Mouse (Mus musculus): Measurements from ENCODE around the gene Rnd1.

The Rnd1 gene

GRCm38 (mm10) chr15:98635291-98635841 lies 41.9 kb downstream of the Rnd1 start:
- DNase-seq, result no peak

DNA sequence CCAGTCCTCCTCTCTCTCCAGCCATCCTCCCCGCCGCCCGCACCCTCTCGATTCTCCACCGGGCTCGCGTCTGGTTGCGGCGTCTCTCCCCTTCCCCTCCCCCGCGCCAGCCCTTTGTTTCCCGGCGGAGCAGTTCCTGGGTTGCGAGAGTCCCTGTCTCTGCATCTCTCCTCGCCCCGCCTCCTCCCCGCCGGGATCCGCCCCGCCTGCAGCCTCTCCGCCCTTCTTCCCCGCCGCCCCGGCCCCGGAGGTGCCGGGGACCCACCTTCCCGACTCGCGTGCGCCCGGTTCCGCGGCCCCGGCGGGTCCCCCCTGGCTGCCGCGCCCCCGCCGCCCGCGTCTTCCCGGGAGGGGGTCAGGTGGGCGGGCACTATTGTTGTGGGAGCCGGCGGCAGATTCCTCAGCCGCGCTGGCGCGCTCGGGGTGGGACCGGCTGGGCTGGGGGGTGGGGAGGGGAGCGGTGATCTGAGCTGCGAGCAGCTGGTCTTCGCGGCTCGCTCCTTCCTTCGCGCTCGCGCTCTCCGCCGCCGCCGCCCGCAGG lies 42.6 kb downstream of the Rnd1 start:
- DNase-seq, result peak; percentile 86

DNA sequence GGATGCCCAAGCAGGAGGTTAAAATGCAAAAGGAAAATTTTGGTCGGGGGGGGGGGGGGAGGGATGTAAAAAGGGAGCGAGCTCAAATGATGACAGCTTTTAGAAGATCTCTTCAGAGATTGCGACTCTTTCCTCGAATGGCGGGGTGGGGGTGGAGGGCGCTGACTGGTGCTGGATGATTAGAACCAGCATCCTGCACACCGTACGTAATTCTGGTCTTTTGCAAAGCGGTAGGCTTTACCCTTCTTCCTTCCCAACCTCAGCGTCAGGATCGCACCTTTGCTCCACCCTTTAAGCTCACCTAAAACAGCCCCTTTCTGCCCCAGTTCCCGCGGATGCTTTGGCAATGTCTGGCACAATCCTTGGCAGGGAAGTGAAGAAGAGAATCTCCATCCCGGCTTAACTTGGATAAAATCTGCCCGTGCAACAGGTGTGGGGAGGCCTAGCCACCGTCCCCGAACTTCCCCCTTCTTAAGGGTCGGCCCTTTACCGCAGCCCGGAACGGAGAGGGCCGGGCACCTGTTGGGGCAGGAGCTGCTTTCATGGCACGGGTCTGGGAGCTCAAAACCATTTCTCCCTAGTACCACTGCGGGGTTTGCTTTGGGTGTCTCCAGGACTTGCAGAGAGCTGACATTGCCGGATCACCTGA lies 43.3 kb downstream of the Rnd1 start:
- no peak for DNase-seq

DNA sequence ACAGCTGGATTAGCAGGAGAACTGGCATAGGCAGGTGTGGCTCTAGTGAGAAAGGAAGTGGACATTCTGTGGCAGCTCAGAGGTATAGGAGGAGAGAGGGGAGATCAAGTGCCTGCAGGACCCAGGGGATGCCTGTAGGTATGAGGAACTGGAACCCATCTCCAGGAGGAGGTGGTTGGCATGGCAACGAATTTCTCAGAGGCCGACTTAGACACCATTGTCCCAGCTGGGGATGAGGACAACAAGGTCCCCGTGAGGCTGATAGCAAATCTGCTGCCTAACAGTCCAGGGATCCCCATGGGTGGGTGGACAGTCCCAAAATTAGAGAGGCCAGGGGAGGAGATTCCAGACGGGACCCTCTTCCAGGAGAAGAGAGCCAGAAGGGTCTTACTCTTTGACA lies 44.3 kb downstream of the Rnd1 start:
- DNase-seq, result no peak

DNA sequence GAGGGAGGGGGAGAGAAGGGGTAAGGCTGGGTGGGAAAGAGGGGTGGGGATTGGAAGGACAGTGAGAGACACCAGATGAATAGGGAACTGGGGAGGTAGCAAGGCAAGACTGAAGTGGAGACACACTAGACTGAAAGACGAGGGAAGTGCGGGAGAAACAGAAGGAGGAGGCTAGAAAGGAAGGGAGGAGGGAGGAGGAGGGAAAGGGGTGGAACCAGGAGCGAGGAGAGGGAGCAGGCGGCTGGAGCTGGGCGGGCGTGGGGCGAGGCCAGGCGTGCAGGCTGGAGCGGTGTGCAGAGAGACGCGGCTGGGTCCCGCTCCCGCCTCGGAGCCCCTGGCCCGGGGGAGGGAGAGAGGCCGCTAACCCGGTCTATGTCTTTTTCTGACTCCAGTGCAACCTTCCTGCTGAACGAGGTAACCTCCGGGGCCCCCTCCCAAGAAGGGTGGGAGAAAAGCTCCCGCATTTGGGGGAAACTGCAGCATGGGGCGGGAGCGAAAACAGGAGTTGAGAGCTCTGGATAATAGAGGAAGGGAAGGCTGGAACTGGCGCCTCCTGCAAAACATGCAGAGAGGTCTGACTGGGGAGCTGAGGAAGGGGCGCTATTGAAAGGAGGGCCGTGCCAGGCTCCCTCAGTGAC lies 45.0 kb downstream of the Rnd1 start:
- DNase-seq, result no peak

- peak; percentile 85 for DNase-seq
Measured at GRCm38 (mm10) chr15:98631493-98631892, 45.8 kb downstream of the Rnd1 start.

GRCm38 (mm10) chr15:98630540-98630939 lies 46.7 kb downstream of the Rnd1 start, which contains the start of gene Cacnb3:
TSS of gene Cacnb3 (plus strand) at chr15:98630840.
- no peak for DNase-seq

GRCm38 (mm10) chr15:98629464-98629863 lies 47.8 kb downstream of the Rnd1 start:
- DNase-seq, result no peak

DNA sequence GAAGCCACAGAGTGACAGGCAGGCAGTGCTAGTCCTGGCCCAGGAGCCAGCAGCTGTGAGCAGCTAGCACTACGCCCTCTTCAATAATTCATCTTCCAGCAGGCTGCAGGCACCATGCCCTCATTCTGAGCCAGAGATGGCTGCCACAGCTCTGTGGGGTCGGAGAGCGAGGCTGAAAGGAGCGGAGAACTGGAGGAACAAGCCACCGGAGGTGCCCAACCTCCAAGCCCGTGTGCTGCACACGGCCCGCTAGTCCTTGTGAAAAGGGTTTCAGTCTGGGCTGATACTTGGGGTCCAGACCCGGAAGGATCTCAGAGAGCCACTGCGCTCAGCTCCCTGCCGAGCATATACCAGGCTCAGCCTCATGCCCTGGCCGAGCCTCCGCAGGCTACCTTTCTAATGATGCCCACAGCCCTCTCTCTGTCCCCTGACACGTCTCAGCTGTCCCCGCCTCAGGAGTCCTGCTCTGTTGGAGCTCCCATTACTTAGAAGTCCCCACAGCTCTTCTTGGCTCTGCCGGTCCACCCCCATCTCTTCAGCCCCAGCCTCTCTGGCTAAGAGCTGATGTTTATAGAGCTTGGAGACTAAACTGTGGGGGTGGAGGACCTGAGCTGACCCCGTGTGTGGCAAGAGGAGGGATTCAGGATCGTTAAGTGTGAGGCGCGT lies 48.5 kb downstream of the Rnd1 start:
- no peak for DNase-seq

DNA sequence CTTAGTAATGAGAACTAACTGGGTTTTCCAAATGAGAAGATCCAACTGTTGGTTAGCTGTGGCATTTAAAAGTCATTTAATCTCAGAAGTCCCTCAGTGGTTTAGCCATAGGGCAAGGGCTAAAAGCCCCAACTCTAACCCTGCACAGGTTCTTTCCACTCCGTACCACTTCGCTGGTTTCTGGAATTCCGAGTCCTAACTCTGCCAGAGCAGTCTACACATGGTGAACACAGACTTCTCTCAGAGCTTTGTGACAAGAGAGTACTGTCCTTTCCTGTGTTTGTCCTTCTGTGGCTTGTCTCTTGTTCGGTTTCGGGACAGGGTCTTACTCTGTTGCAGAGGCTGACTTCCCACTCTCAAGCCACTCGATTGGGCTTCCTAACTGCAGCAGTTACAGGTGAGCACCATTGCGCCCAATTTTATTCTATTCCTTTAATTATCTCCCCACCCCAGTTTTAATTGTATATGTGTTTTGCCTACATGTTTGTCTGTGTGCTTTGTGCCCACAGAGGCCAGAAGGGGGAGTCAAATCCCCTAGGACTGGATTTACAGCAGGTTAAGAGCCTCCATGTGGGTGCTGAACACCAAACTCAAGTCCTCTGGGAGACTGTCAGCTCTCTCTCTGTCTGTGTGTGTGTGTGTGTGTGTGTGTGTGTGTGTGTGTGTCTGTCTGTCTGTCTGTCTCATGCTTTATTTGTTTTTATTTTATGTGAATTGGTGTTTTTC lies 50.6 kb downstream of the Rnd1 start:
- DNase-seq, result no peak

GRCm38 (mm10) chr15:98626078-98626477 lies 51.2 kb downstream of the Rnd1 start:
- DNase-seq, result no peak

GRCm38 (mm10) chr15:98623361-98623821 lies 53.9 kb downstream of the Rnd1 start:
- peak; percentile 42 for DNase-seq

DNA sequence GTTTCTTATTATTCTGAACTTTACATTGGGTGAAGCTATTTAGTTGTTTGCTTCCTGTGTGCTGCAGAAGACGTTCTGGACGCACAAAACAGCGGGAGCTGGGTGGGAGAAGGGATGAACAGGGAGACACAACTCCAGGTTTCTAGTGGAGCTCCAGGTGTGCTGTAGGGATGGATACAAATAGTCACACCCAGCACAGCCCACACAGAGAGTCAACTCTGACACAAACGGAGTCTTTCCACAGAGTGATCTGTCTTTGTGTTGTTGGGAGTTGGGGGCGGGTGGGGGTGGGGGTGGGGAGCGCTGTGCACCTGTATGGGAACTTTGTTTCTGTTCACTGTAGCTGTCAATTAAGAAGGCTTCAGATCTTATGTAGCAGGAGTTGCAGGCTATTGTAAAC lies 54.5 kb downstream of the Rnd1 start:
- peak; percentile 41 for DNase-seq

DNA sequence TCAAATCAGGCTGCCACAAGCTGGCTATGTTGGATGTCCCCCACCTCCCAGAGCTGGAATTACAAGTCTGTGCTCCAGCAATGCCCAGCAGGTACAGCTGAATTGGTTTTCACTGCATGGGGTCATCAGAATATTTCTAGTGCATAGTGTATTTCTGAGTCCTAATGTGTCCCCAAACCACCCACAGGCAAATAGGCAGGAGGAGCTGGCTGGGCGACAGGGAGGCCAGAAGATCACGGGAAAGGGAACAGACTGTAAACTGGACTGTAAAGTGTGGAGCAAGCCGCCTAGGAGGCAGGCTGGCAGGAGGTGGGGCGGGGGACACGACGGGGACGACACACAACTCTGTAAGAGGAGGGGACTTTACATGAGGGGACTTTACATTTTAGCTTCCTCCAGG lies 55.1 kb downstream of the Rnd1 start:
- DNase-seq, result peak; percentile 31

- DNase-seq, result peak; percentile 84
Measured at GRCm38 (mm10) chr15:98617176-98617537, 60.1 kb downstream of the Rnd1 start.

GRCm38 (mm10) chr15:98616362-98617175 lies 60.7 kb downstream of the Rnd1 start:
- no peak for DNase-seq

- no peak for DNase-seq
Measured at GRCm38 (mm10) chr15:98615751-98616150, 61.5 kb downstream of the Rnd1 start.

DNA sequence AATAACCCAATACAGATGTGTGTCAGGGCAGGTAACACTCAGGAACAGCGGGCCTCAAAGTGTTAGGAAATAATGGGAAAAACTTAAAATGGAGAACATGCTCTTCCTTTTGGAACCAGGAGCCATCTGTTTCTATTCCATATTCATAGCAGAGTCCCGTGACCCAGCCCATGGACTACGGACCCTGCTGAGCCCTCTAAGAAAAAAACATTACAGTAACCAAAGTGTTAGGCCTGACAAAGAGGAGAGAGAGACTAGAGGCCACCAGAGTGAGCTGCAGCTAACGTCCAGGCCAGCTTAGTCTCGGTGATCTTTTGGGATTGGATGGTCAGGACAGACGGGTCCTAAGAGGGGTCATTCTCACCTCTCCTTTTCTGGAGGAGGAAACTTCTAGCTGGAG lies 62.3 kb downstream of the Rnd1 start:
- DNase-seq, result no peak

GRCm38 (mm10) chr15:98614551-98614950 lies 62.7 kb downstream of the Rnd1 start:
- DNase-seq, result no peak
